Mouse (Mus musculus) midbrain, embryonic 13.5 days (tissue): ENCODE measurements around the gene Nolc1. TPM values are rescaled to one million over a fixed set of nuclear protein-coding genes. Genes with fewer than 3 reads are reported as not detected.
A peak's percentile ranks its signal among the peaks of the same experiment; 100 is the strongest.
"Not testable (repeated sequence)": the region's sequence is repeated elsewhere in the genome, so short reads cannot be mapped to it uniquely, and the experiment has no call there.

Source experiments
- ATAC-seq: fragments of 200-750 bp; cut with Nextera tagmentation; 2 replicates; pipeline ENCODE4 v1.8.0; 2017; ENCODE audit warnings: mild to moderate bottlenecking, moderate TSS enrichment, moderate library complexity
- H3K27ac ChIP-seq: fragments of 300-500 bp; sonication (generic); 2 replicates; pipeline ENCODE4 v1.5.1; 2015; ENCODE audit warnings: inconsistent platforms, mild to moderate bottlenecking, moderate library complexity
- H3K27me3 ChIP-seq: fragments of 300-500 bp; sonication (generic); 2 replicates; pipeline ENCODE4 v1.6.1; 2015; ENCODE audit warnings: mild to moderate bottlenecking, inconsistent platforms
- H3K36me3 ChIP-seq: fragments of 300-500 bp; sonication (generic); 2 replicates; pipeline ENCODE4 v1.6.1; 2015; ENCODE audit warnings: mild to moderate bottlenecking, inconsistent platforms
- H3K4me1 ChIP-seq: fragments of 300-500 bp; sonication (generic); replicated peaks from 2 replicates; pipeline ENCODE4 v1.6.1; 2015; ENCODE audit warnings: inconsistent platforms
- H3K4me2 ChIP-seq: fragments of 300-500 bp; sonication (generic); replicated peaks from 2 replicates; pipeline ENCODE4 v1.6.1; 2015; ENCODE audit warnings: moderate library complexity, mild to moderate bottlenecking, inconsistent platforms
- H3K4me3 ChIP-seq: fragments of 300-500 bp; sonication (generic); replicated peaks from 2 replicates; pipeline ENCODE4 v1.5.1; 2015; ENCODE audit warnings: mild to moderate bottlenecking, inconsistent platforms
- H3K9ac ChIP-seq: fragments of 300-500 bp; sonication (generic); replicated peaks from 2 replicates; pipeline ENCODE4 v1.6.1; 2015; ENCODE audit warnings: mild to moderate bottlenecking, inconsistent platforms
- H3K9me3 ChIP-seq: fragments of 300-500 bp; sonication (generic); 2 replicates; pipeline ENCODE4 v1.6.1; 2016; ENCODE audit warnings: mild to moderate bottlenecking, inconsistent platforms
- WGBS: fragments of 180-500 bp; shearing (Covaris S2); methylation state at CpG from one replicate; pipeline ENCODE4 v1.1.7; 2015; 5-methylcytosine and 5-hydroxymethylcytosine counted together
- polyA plus RNA-seq: library from polyadenylated mRNA; unstranded; fragments of >200 nt; fragmentation: Nextera tagmentation; extraction: Ambion mirVana; gene quantifications from 2 replicates; pipeline ENCODE4 v1.2.1, GENCODE M21; 2015

Nolc1 gene
- polyA plus RNA-seq, 1 experiment from 2014 or later = 82.9 TPM

DNA sequence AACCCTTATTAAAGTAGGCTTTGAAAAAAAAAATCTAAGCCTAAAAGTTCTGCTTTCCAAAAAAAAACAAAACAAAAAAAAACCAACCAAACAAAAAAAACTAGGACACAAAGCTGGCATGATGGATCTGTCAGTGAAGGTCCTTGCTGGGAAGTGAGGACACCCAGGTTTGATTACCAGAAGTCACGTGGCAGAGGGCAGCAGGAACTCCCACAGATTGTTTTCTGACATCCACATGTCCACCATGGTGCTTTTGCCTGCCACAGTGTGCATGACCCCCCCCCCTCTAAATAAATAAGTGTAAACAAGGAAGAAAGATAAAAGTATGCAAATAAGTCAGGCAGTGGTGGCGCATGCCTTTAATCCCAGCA is 28.5 kb downstream of the Nolc1 start:
- Histone ChIP-seq H3K27me3 (no peaks in the 10 kb centered on the region), H3K4me3 (no peak overlapping the region), H3K9ac (no peak overlapping the region), H3K27ac (no peak overlapping the region), H3K4me1 (no peaks in the 10 kb centered on the region), H3K4me2 (no peak overlapping the region), H3K36me3 (no peaks in the 10 kb centered on the region), H3K9me3 (no peaks in the 10 kb centered on the region)
- 82% methylated on average over 2 of the region's 2 CpGs for WGBS
- ATAC-seq = no peak

DNA sequence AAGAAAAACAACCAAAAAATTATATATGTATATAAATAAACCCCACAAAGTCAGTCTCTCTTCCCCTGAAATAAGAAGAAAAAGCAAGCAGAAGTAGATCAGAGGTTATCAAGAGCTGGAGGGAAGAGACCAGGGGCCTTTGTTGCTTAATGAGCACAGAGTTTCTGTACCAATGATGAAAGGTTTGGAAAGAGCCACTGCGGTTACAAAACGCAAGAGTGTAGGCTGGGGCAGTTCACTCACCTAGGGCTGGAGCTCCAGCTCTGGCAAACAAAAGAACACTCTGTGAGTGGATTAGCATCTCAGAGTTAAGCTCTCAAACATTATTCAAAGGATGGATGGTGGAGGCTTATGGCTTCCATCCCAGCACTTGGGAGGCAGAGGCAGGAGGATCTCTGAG is 34.6 kb downstream of the Nolc1 start:
- H3K27ac ChIP-seq = no peak overlapping the region
- H3K4me2 ChIP-seq = no peak overlapping the region
- H3K4me1 ChIP-seq = no peaks in the 10 kb centered on the region
- no peak overlapping the region for H3K4me3 ChIP-seq
- WGBS = 83% methylated on average over 2 of the region's 2 CpGs
- no peak for ATAC-seq
- no peaks in the 10 kb centered on the region for H3K27me3 ChIP-seq
- no peaks in the 10 kb centered on the region for H3K9me3 ChIP-seq
- H3K36me3 ChIP-seq = no peaks in the 10 kb centered on the region
- H3K9ac ChIP-seq = no peak overlapping the region

GRCm38 (mm10) chr19:46110781-46111180 is 35.1 kb downstream of the Nolc1 start:
- ATAC-seq = no peak
- Histone ChIP-seq H3K9me3 (no peaks in the 10 kb centered on the region), H3K4me3 (no peak overlapping the region), H3K27ac (no peak overlapping the region), H3K4me1 (no peaks in the 10 kb centered on the region), H3K9ac (no peak overlapping the region), H3K36me3 (no peaks in the 10 kb centered on the region), H3K27me3 (no peaks in the 10 kb centered on the region), H3K4me2 (no peak overlapping the region)
- WGBS = 92% methylated on average over 5 of the region's 5 CpGs

DNA sequence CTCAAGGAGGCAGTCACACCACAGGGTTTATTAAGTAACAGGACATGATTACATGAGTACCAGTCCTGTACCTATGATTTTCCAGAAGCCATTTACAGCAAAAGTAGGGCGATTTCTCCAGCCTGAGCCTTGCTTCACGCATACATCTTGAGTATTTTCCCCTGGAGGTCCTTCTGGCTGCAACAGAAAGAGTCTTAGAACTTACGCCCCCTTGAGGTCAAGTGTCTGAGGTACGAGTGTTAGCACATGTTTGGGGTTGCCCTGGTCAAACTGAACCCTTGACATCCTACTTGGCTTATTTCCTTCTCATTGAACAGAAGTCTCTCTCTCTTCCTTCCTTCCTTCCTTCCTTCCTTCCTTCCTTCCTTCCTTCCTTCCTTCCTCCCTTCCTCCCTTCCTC is 39.0 kb downstream of the Nolc1 start:
- H3K36me3 ChIP-seq = no peaks in the 10 kb centered on the region
- WGBS = 47% methylated on average over 4 of the region's 4 CpGs

GRCm38 (mm10) chr19:46119458-46119857 is 43.8 kb downstream of the Nolc1 start:
- no peak overlapping the region for H3K9ac ChIP-seq
- no peak overlapping the region for H3K4me3 ChIP-seq
- H3K4me1 ChIP-seq = no peaks in the 10 kb centered on the region
- no peak overlapping the region for H3K27ac ChIP-seq
- no peaks in the 10 kb centered on the region for H3K36me3 ChIP-seq
- no peaks in the 10 kb centered on the region for H3K9me3 ChIP-seq
- no peaks in the 10 kb centered on the region for H3K27me3 ChIP-seq
- ATAC-seq = no peak
- H3K4me2 ChIP-seq = no peak overlapping the region
- WGBS = 90% methylated on average over 3 of the region's 3 CpGs

More for the DNA sequence above, 39.0 kb downstream of the Nolc1 start:
- Histone ChIP-seq H3K9me3 (no peaks in the 10 kb centered on the region), H3K27me3 (no peaks in the 10 kb centered on the region), H3K9ac (no peak overlapping the region), H3K4me2 (no peak overlapping the region), H3K4me1 (no peaks in the 10 kb centered on the region), H3K4me3 (no peak overlapping the region), H3K27ac (no peak overlapping the region)
- no peak for ATAC-seq

- Histone ChIP-seq H3K27ac (no peak overlapping the region), H3K27me3 (no peaks in the 10 kb centered on the region), H3K9me3 (no peaks in the 10 kb centered on the region), H3K4me1 (no peaks in the 10 kb centered on the region), H3K4me2 (no peak overlapping the region), H3K9ac (no peak overlapping the region), H3K4me3 (no peak overlapping the region), H3K36me3 (no peaks in the 10 kb centered on the region)
- ATAC-seq = no peak
- WGBS = 82% methylated on average over 6 of the region's 6 CpGs
These were observed 45.2 kb downstream of the Nolc1 start for GRCm38 (mm10) chr19:46120872-46121271.

DNA sequence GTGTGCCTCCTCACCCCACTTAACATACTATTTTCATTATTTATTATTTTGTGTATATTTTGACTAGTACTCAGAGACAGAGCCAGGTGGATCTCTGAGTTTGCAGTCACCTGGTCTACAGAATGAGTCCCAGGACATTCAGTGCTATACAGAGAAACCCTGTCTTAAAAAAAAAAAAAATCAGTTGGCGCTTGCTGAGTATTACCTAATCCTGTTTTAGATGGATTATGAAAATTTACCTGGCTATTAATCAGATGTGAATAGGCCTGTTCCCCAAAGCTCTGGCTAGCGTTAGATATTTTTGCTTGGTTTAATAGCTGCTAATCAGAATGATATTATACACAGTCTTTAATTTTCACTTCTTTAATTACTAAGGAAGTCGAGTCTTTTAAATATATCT is 48.2 kb downstream of the Nolc1 start:
- no peak for ATAC-seq
- no peak overlapping the region for H3K4me3 ChIP-seq
- 85% methylated on average over 3 of the region's 3 CpGs for WGBS

DNA sequence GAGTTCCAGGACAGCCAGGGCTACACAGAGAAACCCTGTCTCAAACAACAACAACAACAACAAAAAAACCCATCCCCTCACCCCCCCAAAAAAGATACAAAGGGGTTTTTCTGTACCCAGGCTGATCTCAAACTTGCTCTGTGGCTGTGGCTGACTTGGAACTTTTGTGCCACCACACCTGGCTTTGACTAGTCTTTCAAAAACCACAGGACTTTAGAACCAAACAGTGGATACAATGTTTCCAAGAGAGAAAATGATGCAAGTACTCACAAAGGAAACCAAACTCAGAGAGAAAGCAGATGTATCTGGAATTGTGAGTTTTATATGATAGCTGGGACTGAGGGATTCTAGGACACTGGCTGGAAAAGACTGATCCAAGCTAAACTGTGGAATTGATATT is 49.0 kb downstream of the Nolc1 start:
- H3K9me3 ChIP-seq = no peaks in the 10 kb centered on the region
- no peak overlapping the region for H3K9ac ChIP-seq
- no peak overlapping the region for H3K4me3 ChIP-seq
- no peaks in the 10 kb centered on the region for H3K4me1 ChIP-seq
- H3K27me3 ChIP-seq = 0 out of 2 replicates have a peak, but pooled peaks cover 5% of the 10 kb centered on the region
- ATAC-seq = no peak
- no peak overlapping the region for H3K4me2 ChIP-seq
- no peaks in the 10 kb centered on the region for H3K36me3 ChIP-seq
- no peak overlapping the region for H3K27ac ChIP-seq

More for the DNA sequence above, 48.2 kb downstream of the Nolc1 start:
- Histone ChIP-seq H3K4me2 (no peak overlapping the region), H3K36me3 (no peaks in the 10 kb centered on the region), H3K9me3 (no peaks in the 10 kb centered on the region), H3K4me1 (no peaks in the 10 kb centered on the region), H3K9ac (no peak overlapping the region), H3K27ac (no peak overlapping the region), H3K27me3 (0 out of 2 replicates have a peak, but pooled peaks cover 5% of the 10 kb centered on the region)

DNA sequence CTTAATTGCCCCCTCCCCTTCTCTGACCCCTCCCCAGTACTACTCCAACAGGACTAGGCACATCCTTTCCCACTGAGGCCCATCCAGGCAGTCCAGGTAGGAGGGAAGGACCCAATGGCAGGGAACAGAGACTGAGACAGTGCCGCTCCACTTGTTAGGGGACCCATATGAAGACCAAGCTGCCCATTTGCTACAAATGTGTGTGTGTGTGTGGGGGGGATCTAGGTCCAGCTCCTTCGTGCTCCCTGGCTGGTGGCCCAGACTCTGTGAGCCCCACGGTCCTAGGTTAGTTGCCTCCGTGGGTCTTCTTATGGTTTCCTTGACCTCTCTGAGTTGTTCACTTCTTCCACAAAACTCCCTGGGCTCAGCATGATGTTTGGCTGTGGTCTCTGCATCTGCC is 50.6 kb downstream of the Nolc1 start:
- no peaks in the 10 kb centered on the region for H3K36me3 ChIP-seq
- WGBS = 86% methylated on average over 4 of the region's 4 CpGs
- H3K9me3 ChIP-seq = no peaks in the 10 kb centered on the region

DNA sequence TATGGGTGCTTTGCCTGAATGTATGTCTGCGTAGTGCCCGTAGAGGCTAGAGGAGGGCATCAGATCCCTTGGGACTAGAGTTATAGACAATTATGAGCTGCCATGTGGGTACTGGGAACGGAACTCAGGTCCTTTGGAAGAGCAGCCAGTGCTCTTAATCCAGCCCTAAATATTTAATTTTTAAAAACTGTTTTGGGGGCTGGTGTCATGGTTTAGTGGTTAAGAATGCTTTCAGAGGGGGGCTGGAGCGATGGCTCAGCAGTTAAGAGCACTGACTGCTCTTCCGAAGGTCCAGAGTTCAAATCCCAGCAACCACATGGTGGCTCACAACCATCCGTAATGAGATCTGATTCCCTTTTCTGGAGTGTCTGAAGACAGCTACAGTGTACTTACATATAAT is 54.1 kb downstream of the Nolc1 start:
- not testable (repeated sequence) for H3K9ac ChIP-seq, H3K9me3 ChIP-seq, H3K4me2 ChIP-seq, H3K4me1 ChIP-seq, H3K4me3 ChIP-seq, ATAC-seq, H3K36me3 ChIP-seq, H3K27ac ChIP-seq
- 75% methylated on average over 6 of the region's 6 CpGs for WGBS
- H3K27me3 ChIP-seq = peaks cover 53% of the 10 kb centered on the region

More for the DNA sequence above, 50.6 kb downstream of the Nolc1 start:
- Histone ChIP-seq H3K4me3 (no peak overlapping the region), H3K4me1 (no peaks in the 10 kb centered on the region), H3K27ac (no peak overlapping the region), H3K27me3 (peaks cover 19% of the 10 kb centered on the region), H3K4me2 (no peak overlapping the region), H3K9ac (no peak overlapping the region)
- ATAC-seq = no peak

- H3K4me3 ChIP-seq = peak overlapping the region; percentile 17; the same call in 1 of the 2 replicates
- 10% methylated on average over 6 of the region's 8 CpGs for WGBS
These were observed 55.6 kb downstream of the Nolc1 start for GRCm38 (mm10) chr19:46131283-46131682.

GRCm38 (mm10) chr19:46131694-46132525 is 56.2 kb downstream of the Nolc1 start, which contains the start of gene Elovl3:
Elovl3 (plus strand) TSS chr19:46131897.
- Histone ChIP-seq H3K27ac (no peak within 1 kb of the TSS), H3K4me3 (peak within 1 kb of the TSS; percentile 17), H3K9me3 (no peaks in the 10 kb centered on the region), H3K4me2 (peak within 1 kb of the TSS; percentile 41), H3K9ac (no peak within 1 kb of the TSS), H3K36me3 (no peaks in the 10 kb centered on the region), H3K4me1 (peaks cover 23% of the 10 kb centered on the region), H3K27me3 (peaks cover 72% of the 10 kb centered on the region)
- ATAC-seq = no peak
- WGBS = 2% methylated on average over 31 of the region's 31 CpGs

More at GRCm38 (mm10) chr19:46131283-46131682, 55.6 kb downstream of the Nolc1 start:
- H3K27me3 ChIP-seq = peaks cover 66% of the 10 kb centered on the region
- peaks cover 17% of the 10 kb centered on the region for H3K4me1 ChIP-seq
- H3K36me3 ChIP-seq = no peaks in the 10 kb centered on the region
- H3K9me3 ChIP-seq = no peaks in the 10 kb centered on the region
- H3K9ac ChIP-seq = no peak overlapping the region
- peak overlapping the region; percentile 41; the same call in 1 of the 2 replicates for H3K4me2 ChIP-seq
- no peak overlapping the region for H3K27ac ChIP-seq
- ATAC-seq = no peak
